8 mouse cellular contexts compared by ENCODE assay signal in the genomic region with DNA sequence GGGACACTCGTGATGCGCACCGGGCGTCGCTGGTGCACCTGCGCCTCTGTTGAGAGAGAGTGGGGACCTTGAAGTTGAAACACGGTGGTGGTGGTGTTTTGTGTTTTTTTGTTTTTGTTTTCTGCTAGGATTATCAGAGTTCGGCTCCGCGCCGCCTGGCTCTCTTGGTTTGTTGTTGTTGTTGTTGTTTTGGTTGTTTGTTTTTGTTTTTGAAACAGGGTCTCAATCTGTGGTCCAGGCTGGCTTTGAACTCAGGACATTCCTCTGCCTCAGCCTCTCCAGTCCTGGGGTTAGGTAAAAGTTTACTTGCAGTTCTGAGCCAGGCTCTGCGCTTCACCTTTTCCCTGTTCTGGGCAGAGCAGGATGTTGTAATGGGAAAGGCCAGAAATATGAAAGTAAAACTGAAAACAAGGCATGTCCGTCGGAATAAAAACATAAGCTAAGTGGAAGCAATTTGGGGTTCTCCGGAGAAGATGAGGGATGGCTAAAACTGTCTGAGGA. TPM values are rescaled to one million over a fixed set of nuclear protein-coding genes. Genes with fewer than 3 reads are reported as not detected.
DNase-seq lines count a peak whose midpoint lies in the region; ATAC-seq and TF ChIP-seq lines count a peak whose summit lies in the region.

No protein-coding gene starts in this region.

- ATAC-seq in embryonic facial prominence, embryonic 12.5 days (ENCODE audit: insufficient number of reproducible peaks, insufficient read depth, low FRiP score, low TSS enrichment) = no peak
- ATAC-seq in lung, embryonic 15.5 days (ENCODE audit: borderline replicate concordance, extremely low read depth, low FRiP score, low TSS enrichment) = no peak

- intact Hi-C loops in left cerebral cortex, postnatal 14 days (cut with DNase I) = loop anchor here (5.0 to 10.0 kb wide), 2 partner anchors 50 to 117 kb away; a partner anchor contains a TSS

- peak overlapping the region; percentile 100 for H3K9ac ChIP-seq in liver, adult 2 months (ENCODE audit: low read depth, low read length)
- H3K9ac ChIP-seq in embryonic facial prominence, embryonic 12.5 days = peak overlapping the region; percentile 78
- H3K9ac ChIP-seq in lung, embryonic 15.5 days = peak overlapping the region; percentile 73

- peaks cover 38% of the 10 kb centered on the region for H3K79me2 ChIP-seq in liver, adult 2 months (ENCODE audit: control insufficient read depth, insufficient read depth, low read length)

- peak overlapping the region; percentile 89 for H3K4me3 ChIP-seq in liver, adult 2 months (ENCODE audit: insufficient read depth, low read depth, low read length)
- peak overlapping the region; percentile 81 for H3K4me3 ChIP-seq in embryonic facial prominence, embryonic 12.5 days
- peak overlapping the region; percentile 91 for H3K4me3 ChIP-seq in lung, embryonic 15.5 days

- H3K27me3 ChIP-seq in liver, adult 2 months (ENCODE audit: control insufficient read depth, insufficient read depth, low read length) = no peaks in the 10 kb centered on the region
- no peaks in the 10 kb centered on the region for H3K27me3 ChIP-seq in embryonic facial prominence, embryonic 12.5 days
- H3K27me3 ChIP-seq in lung, embryonic 15.5 days = no peaks in the 10 kb centered on the region

- no peak for TF ChIP-seq CTCF in liver, adult 2 months (IDR thresholded peaks at IDR 0.05; ENCODE audit: low read depth, low read length)

- DNase-seq in liver, adult 2 months (ENCODE audit: extremely low read depth, low read depth, low spot score) = peak; percentile 85
- no peak for DNase-seq in liver
- DNase-seq in induced T-regulatory cell, adult 2 months (ENCODE audit: low read depth) = peak; percentile 72
- no peak for DNase-seq in embryo, embryonic 9.5 days (ENCODE audit: extremely low spot score)
- no peak for DNase-seq in left cerebral cortex, adult 8-10 months (ENCODE audit: low spot score in 2 of 2)
- no peak for DNase-seq in left cerebral cortex, postnatal 14 days (ENCODE audit: low spot score in 2 of 2)

- peaks cover 18% of the 10 kb centered on the region for H3K36me3 ChIP-seq in liver, adult 2 months (ENCODE audit: control insufficient read depth, insufficient read depth, low read length)
- H3K36me3 ChIP-seq in embryonic facial prominence, embryonic 12.5 days = no peaks in the 10 kb centered on the region
- 0 out of 2 replicates have a peak, but pooled peaks cover 7% of the 10 kb centered on the region for H3K36me3 ChIP-seq in lung, embryonic 15.5 days

- H3K4me2 ChIP-seq in embryonic facial prominence, embryonic 12.5 days (replicated peaks) = peak overlapping the region; percentile 73
- peak overlapping the region; percentile 83 for H3K4me2 ChIP-seq in lung, embryonic 15.5 days

- H3K4me1 ChIP-seq in liver, adult 2 months (ENCODE audit: control insufficient read depth, insufficient read depth, low read length) = peaks cover 22% of the 10 kb centered on the region
- peaks cover 9% of the 10 kb centered on the region; the same call in 1 of the 2 replicates for H3K4me1 ChIP-seq in embryonic facial prominence, embryonic 12.5 days
- H3K4me1 ChIP-seq in lung, embryonic 15.5 days = peaks cover 17% of the 10 kb centered on the region

- WGBS in liver, adult 2 months = 1% methylated on average over 15 of the region's 15 CpGs
- 18% methylated on average over 15 of the region's 15 CpGs for WGBS in embryonic facial prominence, embryonic 12.5 days
- WGBS in lung, embryonic 15.5 days = 14% methylated on average over 15 of the region's 15 CpGs

- peak overlapping the region; percentile 93 for H3K27ac ChIP-seq in liver, adult 2 months (replicated peaks; ENCODE audit: insufficient read depth, low read depth, low read length)
- H3K27ac ChIP-seq in embryonic facial prominence, embryonic 12.5 days = peak overlapping the region; percentile 89
- H3K27ac ChIP-seq in lung, embryonic 15.5 days = peak overlapping the region; percentile 95

- no peak for TF ChIP-seq POLR2A in liver, adult 2 months (IDR thresholded peaks at IDR 0.05; ENCODE audit: extremely low read depth, insufficient read depth, low read length)

- no peaks in the 10 kb centered on the region for H3K9me3 ChIP-seq in embryonic facial prominence, embryonic 12.5 days
- H3K9me3 ChIP-seq in lung, embryonic 15.5 days = no peaks in the 10 kb centered on the region

RNA-seq across cellular contexts. Expression of a gene that starts 0.9 kb away (rescaled TPM):
- total RNA-seq in liver, adult 2 months (2014; rRNA removed) = 20.7 and 25.4 TPM in 2 replicates
- polyA plus RNA-seq in liver, adult 2 months (2012; rRNA removed) = 35.1 and 44.6 TPM in 2 replicates
- 5.7 TPM in 2 replicates for polyA plus RNA-seq in embryonic facial prominence, embryonic 12.5 days (2016; fragmentation: Nextera tagmentation; extraction: Ambion mirVana)
- polyA plus RNA-seq in lung, embryonic 15.5 days (2015; fragmentation: Nextera tagmentation; extraction: Ambion mirVana) = 4.9 and 5.6 TPM in 2 replicates
- 10 to 100 TPM; 13.9 to 21.3 (median 18.9) TPM for total RNA-seq in left cerebral cortex, adult 8-10 months (2022)
- total RNA-seq in left cerebral cortex, postnatal 14 days (2021) = 10 to 100 TPM; 15.4 to 15.5 TPM

RNA-seq across cellular contexts. Expression of a gene that starts 5.2 kb away (rescaled TPM):
- 0.13 and 0.28 TPM in 2 replicates for total RNA-seq in liver, adult 2 months (2014; rRNA removed)
- 0.04 TPM in 2 replicates for polyA plus RNA-seq in liver, adult 2 months (2012; rRNA removed)
- 0.10 and 0.28 TPM in 2 replicates for polyA plus RNA-seq in embryonic facial prominence, embryonic 12.5 days (2016; fragmentation: Nextera tagmentation; extraction: Ambion mirVana)
- 1.6 and 1.8 TPM in 2 replicates for polyA plus RNA-seq in lung, embryonic 15.5 days (2015; fragmentation: Nextera tagmentation; extraction: Ambion mirVana)
- total RNA-seq in left cerebral cortex, adult 8-10 months (2022) = under 1 TPM; 0.19 to 0.57 (median 0.26) TPM
- under 1 TPM in 1 of 2 experiments, not detected in 1; 0.24 TPM for total RNA-seq in left cerebral cortex, postnatal 14 days (2021)

Comparison
In these comparisons a context has a peak if more than half of its experiments do, and no peak if none do; other contexts are left out.
1. DNase-seq: peak in liver, adult 2 months (single experiment) and induced T-regulatory cell, adult 2 months (single experiment); none in liver (single experiment), embryo, embryonic 9.5 days (single experiment), left cerebral cortex, adult 8-10 months (0 of 2) and left cerebral cortex, postnatal 14 days (0 of 2).
2. Peak in every context shown above with its lines, with median percentiles within 50 percentile points of each other: H3K27ac ChIP-seq, H3K4me3 ChIP-seq and H3K9ac ChIP-seq.